Mouse (Mus musculus) lung, adult 2 months (tissue): ENCODE results near the gene Gns.

ENCODE experiments used
- CTCF ChIP-seq: fragments of 200-500 bp; IDR thresholded peaks from 2 replicates; pipeline ENCODE4 v1.5.1; 2011; ENCODE audit warnings: mild to moderate bottlenecking, low read length, control low read depth; ENCODE audit not compliant: insufficient read depth
- POLR2A ChIP-seq: fragments of 200-500 bp; IDR thresholded peaks from 2 replicates; pipeline ENCODE4 v1.6.1; 2011; ENCODE audit warnings: low read depth, mild to moderate bottlenecking, control low read depth, low read length, borderline replicate concordance; ENCODE audit errors: extremely low read depth

- TF ChIP-seq POLR2A (no peak), CTCF (no peak)
Observed at GRCm38 (mm10) chr10:121438109-121438508, 73.2 kb downstream of the Gns start.
